ENCODE assay signal across 12 mouse cellular contexts in the genomic region with DNA sequence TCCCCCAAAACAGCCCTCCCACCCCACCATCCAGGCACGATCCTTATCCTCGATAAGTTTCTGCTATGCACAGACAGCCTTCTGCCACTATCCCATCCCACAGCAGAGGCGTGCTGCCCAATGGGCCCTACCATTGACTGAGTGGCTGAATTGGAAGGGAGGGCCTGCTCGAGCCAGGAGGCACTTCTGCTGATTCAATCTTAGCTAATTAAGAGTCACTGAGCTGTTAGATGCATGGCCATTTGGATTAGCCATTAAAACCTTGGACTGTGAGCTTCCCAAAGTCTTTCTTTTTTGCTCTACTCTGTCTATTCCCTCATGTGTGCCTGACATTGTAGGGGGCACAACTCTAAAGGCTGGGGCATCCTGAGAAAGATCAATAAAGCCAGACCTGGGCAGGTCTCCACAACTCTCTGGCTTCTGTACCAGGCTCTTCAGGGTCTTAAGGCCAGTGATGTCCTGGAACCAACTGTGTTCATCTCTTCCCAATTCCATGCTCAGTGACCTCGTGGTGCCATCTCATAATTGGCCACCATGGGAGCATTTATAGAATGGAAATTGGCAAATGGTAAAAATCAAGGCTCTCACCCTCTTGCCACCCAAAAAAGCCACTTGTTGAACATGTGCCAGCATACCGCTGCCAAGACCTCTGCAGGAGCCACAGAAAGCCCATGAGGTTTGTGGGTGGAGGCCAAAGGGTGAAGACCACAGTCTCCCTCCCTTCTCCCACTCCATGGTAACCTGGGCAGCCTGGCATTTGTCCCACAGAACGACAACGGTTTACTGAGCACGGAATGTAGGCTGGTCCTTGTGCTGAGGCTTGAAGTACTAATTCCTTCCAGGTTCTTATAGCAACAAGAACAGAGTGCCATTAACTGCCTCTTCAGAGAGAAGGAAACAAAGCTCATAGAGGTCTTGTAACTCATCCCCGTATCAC.
A peak's percentile ranks its signal among the peaks of the same experiment; 100 is the strongest.
DNase-seq lines count a peak whose midpoint lies in the region; ATAC-seq and TF ChIP-seq lines count a peak whose summit lies in the region.
"Had no signal": no experiment of that assay in that cellular context is flagged by ENCODE, and none has a peak within 500 bp of the region (broad histone marks: within the 10 kb centered on the region; RNA-seq: fewer than 3 reads in every experiment).

No protein-coding gene starts in this region.

- H3K36me3 ChIP-seq in hindbrain, embryonic 14.5 days (replicated peaks; ENCODE audit: control insufficient read depth, insufficient read depth) = no peaks in the 10 kb centered on the region
- no peaks in the 10 kb centered on the region for H3K36me3 ChIP-seq in hindbrain, embryonic 12.5 days
- H3K36me3 ChIP-seq in lung, embryonic 16.5 days (ENCODE audit: control insufficient read depth, insufficient read depth, low read length) = no peaks in the 10 kb centered on the region
- H3K36me3 ChIP-seq in stomach, postnatal 0 days (ENCODE audit: control insufficient read depth, insufficient read depth, low read length) = no peaks in the 10 kb centered on the region
- H3K36me3 ChIP-seq: embryonic facial prominence, embryonic 12.5 days had no signal

- no peaks in the 10 kb centered on the region for H3K4me1 ChIP-seq in hindbrain, embryonic 14.5 days (replicated peaks; ENCODE audit: control insufficient read depth, insufficient read depth, low read length)
- peaks cover 8% of the 10 kb centered on the region; the same call in 1 of the 2 replicates for H3K4me1 ChIP-seq in hindbrain, embryonic 12.5 days
- no peaks in the 10 kb centered on the region for H3K4me1 ChIP-seq in lung, embryonic 16.5 days (replicated peaks; ENCODE audit: control insufficient read depth, insufficient read depth, low read length)
- H3K4me1 ChIP-seq in stomach, postnatal 0 days (replicated peaks; ENCODE audit: control insufficient read depth, insufficient read depth) = no peaks in the 10 kb centered on the region
- H3K4me1 ChIP-seq: embryonic facial prominence, embryonic 12.5 days had no signal

- no peak for TF ChIP-seq CTCF in stomach, postnatal 0 days (IDR thresholded peaks at IDR 0.05; ENCODE audit: low read depth)

- no peak overlapping the region for H3K9ac ChIP-seq in hindbrain, embryonic 14.5 days
- H3K9ac ChIP-seq in hindbrain, embryonic 12.5 days = no peak overlapping the region
- no peak overlapping the region for H3K9ac ChIP-seq in lung, embryonic 16.5 days (ENCODE audit: low read length)
- H3K9ac ChIP-seq in stomach, postnatal 0 days (ENCODE audit: low read length) = no peak overlapping the region
- H3K9ac ChIP-seq: embryonic facial prominence, embryonic 12.5 days; lung, embryonic 14.5 days had no signal

- no peaks in the 10 kb centered on the region for H3K27me3 ChIP-seq in hindbrain, embryonic 14.5 days (ENCODE audit: control insufficient read depth, insufficient read depth, low read length)
- H3K27me3 ChIP-seq in hindbrain, embryonic 12.5 days = no peaks in the 10 kb centered on the region
- H3K27me3 ChIP-seq in lung, embryonic 16.5 days (ENCODE audit: control insufficient read depth, insufficient read depth, low read depth, low read length) = no peaks in the 10 kb centered on the region
- H3K27me3 ChIP-seq in stomach, postnatal 0 days (ENCODE audit: control insufficient read depth, insufficient read depth, low read length) = no peaks in the 10 kb centered on the region
- H3K27me3 ChIP-seq: embryonic facial prominence, embryonic 12.5 days had no signal

- peak; percentile 65 for DNase-seq in hindbrain, embryonic 14.5 days (ENCODE audit: low spot score)
- DNase-seq in NIH3T3 (ENCODE audit: low read depth) = peak; percentile 10
- DNase-seq in kidney, adult 11 months = peak; percentile 92
- DNase-seq in stomach, postnatal 0 days (ENCODE audit: low spot score) = no peak
- DNase-seq in B cell, adult 2 months = no peak
- no peak for DNase-seq in frontal cortex, postnatal 25 days (ENCODE audit: low spot score in 2 of 2)
- DNase-seq: cerebellum, adult 11 months; lung, embryonic 14.5 days had no signal

- no peak overlapping the region for H3K4me2 ChIP-seq in hindbrain, embryonic 14.5 days (replicated peaks)
- no peak overlapping the region for H3K4me2 ChIP-seq in hindbrain, embryonic 12.5 days (replicated peaks)
- no peak overlapping the region for H3K4me2 ChIP-seq in lung, embryonic 16.5 days (ENCODE audit: low read depth, low read length)
- H3K4me2 ChIP-seq in stomach, postnatal 0 days (replicated peaks; ENCODE audit: low read depth) = no peak overlapping the region
- H3K4me2 ChIP-seq: embryonic facial prominence, embryonic 12.5 days; lung, embryonic 14.5 days had no signal

- H3K4me3 ChIP-seq in hindbrain, embryonic 14.5 days (replicated peaks; ENCODE audit: low read length) = no peak overlapping the region
- H3K4me3 ChIP-seq in hindbrain, embryonic 12.5 days = no peak overlapping the region
- H3K4me3 ChIP-seq in lung, embryonic 16.5 days (ENCODE audit: low read length) = no peak overlapping the region
- no peak overlapping the region for H3K4me3 ChIP-seq in stomach, postnatal 0 days (ENCODE audit: low read depth, low read length)
- H3K4me3 ChIP-seq: embryonic facial prominence, embryonic 12.5 days had no signal

- WGBS in hindbrain, embryonic 14.5 days = 72% methylated on average over 10 of the region's 10 CpGs
- WGBS in hindbrain, embryonic 12.5 days = 73% methylated on average over 10 of the region's 10 CpGs
- 62% methylated on average over 10 of the region's 10 CpGs for WGBS in lung, embryonic 16.5 days
- WGBS in stomach, postnatal 0 days = 80% methylated on average over 10 of the region's 10 CpGs

- TF ChIP-seq EP300 in stomach, postnatal 0 days (optimal IDR thresholded peaks at IDR 0.05) = no peak

- no peak overlapping the region for H3K27ac ChIP-seq in hindbrain, embryonic 14.5 days
- H3K27ac ChIP-seq in hindbrain, embryonic 12.5 days = no peak overlapping the region
- H3K27ac ChIP-seq in lung, embryonic 16.5 days (ENCODE audit: low read length) = no peak overlapping the region
- H3K27ac ChIP-seq in stomach, postnatal 0 days (replicated peaks) = no peak overlapping the region
- H3K27ac ChIP-seq: embryonic facial prominence, embryonic 12.5 days had no signal

- no peaks in the 10 kb centered on the region for H3K9me3 ChIP-seq in hindbrain, embryonic 14.5 days (ENCODE audit: control insufficient read depth, low read length)
- no peaks in the 10 kb centered on the region for H3K9me3 ChIP-seq in hindbrain, embryonic 12.5 days (replicated peaks)
- H3K9me3 ChIP-seq in lung, embryonic 16.5 days (ENCODE audit: control insufficient read depth, low read length) = no peaks in the 10 kb centered on the region
- H3K9me3 ChIP-seq in stomach, postnatal 0 days (ENCODE audit: control insufficient read depth, low read length) = no peaks in the 10 kb centered on the region
- H3K9me3 ChIP-seq: embryonic facial prominence, embryonic 12.5 days had no signal

- ATAC-seq in hindbrain, embryonic 14.5 days (ENCODE audit: low FRiP score) = peak; percentile 77
- no peak for ATAC-seq in hindbrain, embryonic 12.5 days (ENCODE audit: low FRiP score)
- peak; percentile 74 for ATAC-seq in lung, embryonic 16.5 days (ENCODE audit: low read depth)
- no peak for ATAC-seq in stomach, postnatal 0 days (ENCODE audit: low FRiP score, low TSS enrichment)
- ATAC-seq: activated CD4-positive, CD25-positive, alpha-beta regulatory T cell, adult 4 months had no signal

Comparison
In these comparisons a context has a peak if more than half of its experiments do, and no peak if none do; other contexts are left out.
1. ATAC-seq: peak in hindbrain, embryonic 14.5 days (single experiment) and lung, embryonic 16.5 days (single experiment); none in hindbrain, embryonic 12.5 days (single experiment) and stomach, postnatal 0 days (single experiment).
2. DNase-seq: peak in hindbrain, embryonic 14.5 days (single experiment), NIH3T3 (single experiment) and kidney, adult 11 months (single experiment); none in stomach, postnatal 0 days (single experiment), B cell, adult 2 months (0 of 2) and frontal cortex, postnatal 25 days (0 of 2).